Mouse (Mus musculus) cortical plate, adult 2 months (tissue): ENCODE results near the gene Slc17a7.

Experiments used
- CTCF ChIP-seq: fragments of 200-500 bp; IDR thresholded peaks from 2 replicates; pipeline ENCODE4 v1.5.1; 2011; ENCODE audit warnings: mild to moderate bottlenecking, control low read depth, low read length; ENCODE audit not compliant: insufficient read depth; ENCODE audit errors: extremely low read depth
- POLR2A ChIP-seq: fragments of 200-500 bp; IDR thresholded peaks from 2 replicates; pipeline ENCODE4 v1.6.1; 2011; ENCODE audit warnings: mild to moderate bottlenecking, low read length, control low read depth; ENCODE audit not compliant: insufficient read depth; ENCODE audit errors: extremely low read depth

DNA sequence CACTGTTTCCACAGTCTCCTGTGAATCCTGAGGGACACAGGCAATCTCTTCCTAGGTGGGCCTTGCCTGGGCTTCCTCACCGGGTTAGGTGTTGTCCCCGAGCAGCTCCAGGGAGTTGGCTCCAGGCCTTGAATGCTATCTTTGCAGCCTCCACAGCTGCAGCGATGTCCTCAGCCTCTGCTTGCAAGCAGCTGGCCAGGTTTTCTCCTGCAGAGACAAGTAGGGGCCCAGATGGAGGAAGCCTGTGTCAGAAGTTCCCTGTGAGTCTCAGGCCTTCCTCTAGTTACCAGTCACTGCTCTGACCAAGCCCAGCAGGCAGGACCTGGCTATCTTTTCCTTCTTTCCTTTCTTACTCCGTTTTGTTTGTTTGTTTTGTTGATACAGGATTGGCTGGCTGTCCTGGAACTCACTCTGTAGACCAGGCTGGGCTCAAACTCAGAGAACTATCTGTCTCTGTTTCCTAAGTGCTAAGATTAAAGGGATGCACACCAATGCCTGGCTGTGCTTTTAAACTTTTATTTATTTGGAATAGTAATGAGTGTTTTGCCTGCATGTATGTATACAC lies 15.1 kb upstream of the Slc17a7 start:
- TF ChIP-seq CTCF (no peak), POLR2A (no peak)
